Mouse (Mus musculus) embryo, embryonic 10 days (tissue): Measurements from ENCODE around the gene Elk3.

Source experiments
- DNase-seq: peaks from one replicate; pipeline ENCODE4 v3.0.0-alpha.2; 2015; ENCODE audit warnings: low spot score

Gene Elk3

GRCm38 (mm10) chr10:93331543-93331942, 20.6 kb upstream of the Elk3 start:
- DNase-seq = no peak

GRCm38 (mm10) chr10:93328321-93328720, 17.4 kb upstream of the Elk3 start:
- DNase-seq = no peak

GRCm38 (mm10) chr10:93327187-93327586, 16.3 kb upstream of the Elk3 start:
- DNase-seq = no peak

GRCm38 (mm10) chr10:93326741-93327100, 15.8 kb upstream of the Elk3 start:
- DNase-seq = no peak

GRCm38 (mm10) chr10:93325804-93326740, 15.1 kb upstream of the Elk3 start:
- DNase-seq = peak; percentile 63

- no peak for DNase-seq
Observed at GRCm38 (mm10) chr10:93325369-93325768, 14.4 kb upstream of the Elk3 start.

GRCm38 (mm10) chr10:93324438-93324837, 13.5 kb upstream of the Elk3 start:
- DNase-seq = no peak

- DNase-seq = no peak
Observed at GRCm38 (mm10) chr10:93323659-93324058, 12.7 kb upstream of the Elk3 start.

GRCm38 (mm10) chr10:93321763-93322162, 10.8 kb upstream of the Elk3 start:
- DNase-seq = no peak

GRCm38 (mm10) chr10:93320148-93320547, 9.2 kb upstream of the Elk3 start:
- DNase-seq = no peak

GRCm38 (mm10) chr10:93319526-93320063, 8.7 kb upstream of the Elk3 start:
- DNase-seq = no peak

GRCm38 (mm10) chr10:93316909-93317308, 6.0 kb upstream of the Elk3 start:
- no peak for DNase-seq

- peak; percentile 45 for DNase-seq
Observed at GRCm38 (mm10) chr10:93311576-93311975, 641 bp upstream of the Elk3 start.

- DNase-seq = peak; percentile 65
Observed at GRCm38 (mm10) chr10:93309934-93310621, 857 bp downstream of the Elk3 start.

- peak; percentile 69 for DNase-seq
Observed at GRCm38 (mm10) chr10:93309131-93309933, 1.6 kb downstream of the Elk3 start.

GRCm38 (mm10) chr10:93306367-93306766, 4.6 kb downstream of the Elk3 start:
- no peak for DNase-seq

GRCm38 (mm10) chr10:93305946-93306345, 5.0 kb downstream of the Elk3 start:
- no peak for DNase-seq

- no peak for DNase-seq
Observed at GRCm38 (mm10) chr10:93303231-93303630, 7.7 kb downstream of the Elk3 start.

- no peak for DNase-seq
Observed at GRCm38 (mm10) chr10:93301831-93302230, 9.1 kb downstream of the Elk3 start.

- DNase-seq = no peak
Observed at GRCm38 (mm10) chr10:93298208-93298607, 12.7 kb downstream of the Elk3 start.

- DNase-seq = no peak
Observed at GRCm38 (mm10) chr10:93297774-93298173, 13.2 kb downstream of the Elk3 start.
